Mouse (Mus musculus): ENCODE measurements at regions not wholly inside any gene's neighbourhood (a gene's known extent, or its start where the extent isn't known, plus 50 kb on each side); places are given as distances from the start of the nearest gene placed in this dataset.
A peak's percentile ranks its signal among the peaks of the same experiment; 100 is the strongest.

DNA sequence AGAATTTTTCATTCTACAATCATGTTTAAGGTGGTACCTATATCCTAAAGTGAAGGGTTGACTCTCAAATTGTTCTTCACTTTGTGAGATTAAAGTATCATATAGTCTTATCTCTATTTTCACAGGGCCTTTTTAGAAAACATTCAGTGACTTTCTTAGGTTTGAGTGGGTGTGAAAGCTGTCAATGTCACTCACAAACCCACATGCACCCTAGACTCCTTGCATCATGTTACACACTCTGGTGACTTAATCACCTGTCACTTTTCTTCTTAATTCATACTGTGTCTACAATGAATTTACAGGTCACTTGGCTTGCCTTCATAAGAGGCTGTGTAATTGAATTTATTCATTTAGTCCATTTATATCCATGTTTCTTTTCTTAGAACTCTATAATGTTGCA is 1026.8 kb upstream of the Alcam start:
- Histone ChIP-seq H3K36me3 (ENCODE audit: control insufficient read depth, insufficient read depth, low read length) (no peaks in the 10 kb centered on the region), H3K27me3 (replicated peaks; ENCODE audit: control insufficient read depth, insufficient read depth, low read length) (no peaks in the 10 kb centered on the region), H3K9me3 (replicated peaks; ENCODE audit: control insufficient read depth, low read length) (no peaks in the 10 kb centered on the region), H3K4me2 (ENCODE audit: low read length) (no peak overlapping the region), H3K4me3 (ENCODE audit: low read depth, low read length) (no peak overlapping the region), H3K27ac (ENCODE audit: low read depth, low read length) (no peak overlapping the region), H3K9ac (ENCODE audit: low read length) (no peak overlapping the region), H3K4me1 (ENCODE audit: control insufficient read depth, insufficient read depth, low read length) (no peaks in the 10 kb centered on the region)
- no peak for DNase-seq (ENCODE audit: low spot score)
- ATAC-seq = no peak

DNA sequence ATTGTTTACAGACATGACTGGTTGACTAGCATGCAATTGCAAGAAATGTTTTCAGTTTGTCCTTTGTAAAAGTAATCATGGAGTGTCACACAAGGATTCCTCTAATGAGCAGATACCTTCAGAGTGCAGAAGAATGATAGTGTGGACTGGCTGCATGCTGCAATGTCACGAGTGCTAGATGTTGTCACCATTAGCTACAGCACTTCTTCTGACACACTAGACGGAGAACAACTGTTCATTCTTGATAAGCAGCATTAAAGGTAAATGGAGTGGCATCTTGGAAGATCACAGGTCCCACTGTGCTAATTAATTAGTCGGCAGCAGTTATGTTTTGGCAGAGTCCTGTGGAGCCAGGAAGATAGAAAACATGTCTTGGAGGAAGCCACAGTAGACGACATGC is 985.6 kb upstream of the Alcam start:
- Histone ChIP-seq H3K4me2 (ENCODE audit: low read length) (no peak overlapping the region), H3K4me3 (ENCODE audit: low read depth, low read length) (no peak overlapping the region), H3K9me3 (replicated peaks; ENCODE audit: control insufficient read depth, low read length) (no peaks in the 10 kb centered on the region), H3K36me3 (ENCODE audit: control insufficient read depth, insufficient read depth, low read length) (no peaks in the 10 kb centered on the region), H3K27me3 (replicated peaks; ENCODE audit: control insufficient read depth, insufficient read depth, low read length) (no peaks in the 10 kb centered on the region), H3K27ac (ENCODE audit: low read depth, low read length) (no peak overlapping the region), H3K9ac (ENCODE audit: low read length) (no peak overlapping the region), H3K4me1 (ENCODE audit: control insufficient read depth, insufficient read depth, low read length) (no peaks in the 10 kb centered on the region)
- WGBS = 35% methylated on average over 4 of the region's 4 CpGs
- DNase-seq (ENCODE audit: low spot score) (peak; percentile 1), ATAC-seq (no peak)

DNA sequence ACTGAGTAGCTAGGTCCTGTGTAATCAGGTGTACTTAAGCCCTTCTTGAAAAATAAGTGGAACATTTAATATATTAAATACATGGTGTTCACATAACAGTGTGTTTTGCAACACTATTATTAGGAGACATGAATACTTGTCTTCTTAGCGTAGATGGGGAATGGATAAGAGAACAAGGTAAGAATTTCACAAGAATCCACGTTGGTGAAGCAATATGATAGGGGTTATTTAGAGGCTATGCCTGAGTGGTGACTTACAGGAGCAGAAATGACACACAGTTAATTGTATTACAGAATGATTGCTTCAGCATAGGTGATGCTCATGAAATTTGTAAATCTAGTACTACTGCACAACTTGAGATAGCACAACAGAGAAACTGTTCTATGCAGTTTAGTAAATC is 964.5 kb upstream of the Alcam start:
- Histone ChIP-seq H3K4me3 (ENCODE audit: low read depth, low read length) (no peak overlapping the region), H3K4me2 (ENCODE audit: low read length) (no peak overlapping the region), H3K9me3 (replicated peaks; ENCODE audit: control insufficient read depth, low read length) (no peaks in the 10 kb centered on the region), H3K9ac (ENCODE audit: low read length) (no peak overlapping the region), H3K4me1 (ENCODE audit: control insufficient read depth, insufficient read depth, low read length) (no peaks in the 10 kb centered on the region), H3K27me3 (replicated peaks; ENCODE audit: control insufficient read depth, insufficient read depth, low read length) (no peaks in the 10 kb centered on the region), H3K27ac (ENCODE audit: low read depth, low read length) (no peak overlapping the region), H3K36me3 (ENCODE audit: control insufficient read depth, insufficient read depth, low read length) (no peaks in the 10 kb centered on the region)
- DNase-seq (ENCODE audit: low spot score) (no peak), ATAC-seq (no peak)
- 76% methylated on average over 2 of the region's 2 CpGs for WGBS

DNA sequence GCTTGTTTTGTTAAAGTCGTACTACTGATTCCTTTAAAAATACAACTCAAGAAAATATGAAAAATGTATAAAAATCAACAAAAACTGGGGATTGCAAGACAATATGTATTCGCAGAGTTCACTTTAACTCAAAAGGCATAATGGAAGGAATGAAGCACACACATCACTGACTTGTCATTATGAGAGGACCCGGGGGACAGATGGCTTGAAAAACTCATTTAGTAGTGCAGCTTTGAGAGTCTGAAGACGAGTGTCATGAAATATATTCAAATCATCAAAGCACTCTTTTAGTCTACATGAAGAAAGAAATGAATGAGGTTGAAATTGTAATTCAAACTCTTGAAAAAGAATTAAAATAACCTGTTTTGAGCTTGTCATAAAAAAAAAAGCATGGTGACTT is 931.3 kb upstream of the Alcam start:
- no peak overlapping the region for H3K4me3 ChIP-seq (ENCODE audit: low read depth, low read length)
- H3K27me3 ChIP-seq (replicated peaks; ENCODE audit: control insufficient read depth, insufficient read depth, low read length) = no peaks in the 10 kb centered on the region
- no peaks in the 10 kb centered on the region for H3K36me3 ChIP-seq (ENCODE audit: control insufficient read depth, insufficient read depth, low read length)
- H3K27ac ChIP-seq (ENCODE audit: low read depth, low read length) = no peak overlapping the region
- H3K4me1 ChIP-seq (ENCODE audit: control insufficient read depth, insufficient read depth, low read length) = no peaks in the 10 kb centered on the region
- H3K4me2 ChIP-seq (ENCODE audit: low read length) = no peak overlapping the region
- no peak for ATAC-seq
- no peak overlapping the region for H3K9ac ChIP-seq (ENCODE audit: low read length)
- 81% methylated on average over 4 of the region's 4 CpGs for WGBS
- peak; percentile 34 for DNase-seq (ENCODE audit: low spot score)
- H3K9me3 ChIP-seq (replicated peaks; ENCODE audit: control insufficient read depth, low read length) = no peaks in the 10 kb centered on the region

DNA sequence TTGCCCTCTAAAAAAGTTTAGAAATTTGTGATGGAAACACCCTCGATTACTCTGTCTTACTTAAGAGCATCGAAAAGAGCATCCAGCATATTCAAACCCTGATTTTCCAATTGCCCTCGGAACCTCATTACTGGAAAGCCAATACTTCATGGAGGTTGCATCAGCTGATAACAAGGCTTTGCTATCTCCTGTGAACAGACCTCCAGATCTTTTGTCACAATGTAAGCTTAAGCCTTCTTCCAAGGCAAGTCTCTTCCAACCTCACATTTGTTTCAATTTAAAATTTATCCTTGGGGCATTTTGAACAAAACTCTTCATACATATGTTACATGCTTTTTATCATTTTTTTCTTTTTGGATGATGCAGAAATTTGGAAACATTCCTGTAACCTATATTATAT is 888.3 kb upstream of the Alcam start:
- H3K9ac ChIP-seq (ENCODE audit: low read length) = no peak overlapping the region
- no peaks in the 10 kb centered on the region for H3K4me1 ChIP-seq (ENCODE audit: control insufficient read depth, insufficient read depth, low read length)
- ATAC-seq (no peak), DNase-seq (ENCODE audit: low spot score) (no peak)
- H3K4me2 ChIP-seq (ENCODE audit: low read length) = no peak overlapping the region
- H3K36me3 ChIP-seq (ENCODE audit: control insufficient read depth, insufficient read depth, low read length) = no peaks in the 10 kb centered on the region
- no peak overlapping the region for H3K4me3 ChIP-seq (ENCODE audit: low read depth, low read length)
- H3K27me3 ChIP-seq (replicated peaks; ENCODE audit: control insufficient read depth, insufficient read depth, low read length) = no peaks in the 10 kb centered on the region
- WGBS = 89% methylated on average over 3 of the region's 3 CpGs
- H3K9me3 ChIP-seq (replicated peaks; ENCODE audit: control insufficient read depth, low read length) = no peaks in the 10 kb centered on the region
- no peak overlapping the region for H3K27ac ChIP-seq (ENCODE audit: low read depth, low read length)

DNA sequence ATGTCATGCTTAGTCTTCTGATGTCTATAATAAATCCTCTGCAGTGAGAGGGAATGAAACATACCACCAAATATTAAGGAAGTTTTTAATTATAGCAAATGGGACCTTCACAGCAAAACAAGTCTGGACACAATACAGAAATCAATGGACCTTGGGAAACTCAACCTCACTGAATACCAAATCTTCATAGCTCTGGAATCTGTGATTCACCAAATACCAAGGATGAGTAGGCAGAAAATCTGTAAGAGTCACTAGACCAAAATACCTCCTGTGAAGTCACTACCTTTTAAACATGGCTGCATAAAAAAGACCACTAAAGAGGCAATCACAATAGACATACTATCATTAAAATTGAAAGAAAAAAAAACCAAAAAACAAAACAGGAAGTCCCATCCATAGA is 872.5 kb upstream of the Alcam start:
- Histone ChIP-seq H3K36me3 (ENCODE audit: control insufficient read depth, insufficient read depth, low read length) (no peaks in the 10 kb centered on the region), H3K9me3 (replicated peaks; ENCODE audit: control insufficient read depth, low read length) (no peaks in the 10 kb centered on the region), H3K4me1 (ENCODE audit: control insufficient read depth, insufficient read depth, low read length) (no peaks in the 10 kb centered on the region), H3K4me3 (ENCODE audit: low read depth, low read length) (no peak overlapping the region), H3K27me3 (replicated peaks; ENCODE audit: control insufficient read depth, insufficient read depth, low read length) (no peaks in the 10 kb centered on the region), H3K9ac (ENCODE audit: low read length) (no peak overlapping the region), H3K27ac (ENCODE audit: low read depth, low read length) (no peak overlapping the region), H3K4me2 (ENCODE audit: low read length) (no peak overlapping the region)
- ATAC-seq = no peak
- DNase-seq (ENCODE audit: low spot score) = no peak

DNA sequence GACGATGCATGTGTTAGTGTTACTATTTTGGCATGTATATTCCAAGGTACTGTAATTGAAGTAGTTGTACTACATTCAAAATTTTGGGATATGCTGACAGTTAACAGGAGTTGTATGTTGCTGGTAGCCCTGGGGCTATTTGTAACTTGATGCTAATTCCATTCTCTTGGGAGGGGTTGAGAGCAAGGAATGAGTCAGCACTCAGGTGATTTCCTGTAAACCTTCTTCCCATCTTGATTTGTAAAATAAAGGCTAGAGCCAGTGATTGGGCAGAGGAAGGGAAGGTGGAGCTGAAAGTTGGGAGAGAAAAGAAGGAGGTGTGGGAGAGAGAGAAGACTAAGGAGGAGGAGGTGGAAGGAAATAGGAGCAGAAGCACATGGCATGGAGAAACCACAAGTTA is 838.2 kb upstream of the Alcam start:
- Histone ChIP-seq H3K4me3 (ENCODE audit: low read depth, low read length) (no peak overlapping the region), H3K4me1 (ENCODE audit: control insufficient read depth, insufficient read depth, low read length) (no peaks in the 10 kb centered on the region), H3K27ac (ENCODE audit: low read depth, low read length) (no peak overlapping the region), H3K27me3 (replicated peaks; ENCODE audit: control insufficient read depth, insufficient read depth, low read length) (no peaks in the 10 kb centered on the region), H3K4me2 (ENCODE audit: low read length) (no peak overlapping the region), H3K36me3 (ENCODE audit: control insufficient read depth, insufficient read depth, low read length) (no peaks in the 10 kb centered on the region), H3K9ac (ENCODE audit: low read length) (no peak overlapping the region), H3K9me3 (replicated peaks; ENCODE audit: control insufficient read depth, low read length) (no peaks in the 10 kb centered on the region)
- ATAC-seq (no peak), DNase-seq (ENCODE audit: low spot score) (no peak)
- WGBS = 89% methylated on average over 1 of the region's 1 CpGs

DNA sequence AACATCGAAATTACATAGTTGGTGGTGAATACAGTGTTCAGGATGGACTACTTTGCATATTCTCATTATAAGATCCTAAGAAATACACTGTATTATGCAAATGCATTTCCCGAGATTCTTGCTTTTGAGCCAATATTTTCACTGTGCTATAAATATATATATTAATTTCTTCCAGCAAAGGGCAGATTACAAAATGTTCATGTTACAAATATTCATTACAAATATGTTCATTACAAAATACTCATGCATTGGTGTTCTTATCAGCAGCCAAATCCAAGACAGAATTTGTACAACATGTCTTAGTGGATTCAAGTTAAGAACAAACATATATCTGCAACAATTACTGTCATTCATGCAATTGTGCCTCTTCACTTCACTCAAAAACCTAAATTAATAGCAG is 828.1 kb upstream of the Alcam start:
- no peaks in the 10 kb centered on the region for H3K36me3 ChIP-seq (ENCODE audit: control insufficient read depth, insufficient read depth, low read length)
- H3K9ac ChIP-seq (ENCODE audit: low read length) = no peak overlapping the region
- H3K9me3 ChIP-seq (replicated peaks; ENCODE audit: control insufficient read depth, low read length) = no peaks in the 10 kb centered on the region
- 84% methylated on average over 2 of the region's 2 CpGs for WGBS
- ATAC-seq (no peak), DNase-seq (ENCODE audit: low spot score) (no peak)
- no peaks in the 10 kb centered on the region for H3K4me1 ChIP-seq (ENCODE audit: control insufficient read depth, insufficient read depth, low read length)
- no peaks in the 10 kb centered on the region for H3K27me3 ChIP-seq (replicated peaks; ENCODE audit: control insufficient read depth, insufficient read depth, low read length)
- H3K27ac ChIP-seq (ENCODE audit: low read depth, low read length) = no peak overlapping the region
- H3K4me3 ChIP-seq (ENCODE audit: low read depth, low read length) = no peak overlapping the region
- H3K4me2 ChIP-seq (ENCODE audit: low read length) = no peak overlapping the region

DNA sequence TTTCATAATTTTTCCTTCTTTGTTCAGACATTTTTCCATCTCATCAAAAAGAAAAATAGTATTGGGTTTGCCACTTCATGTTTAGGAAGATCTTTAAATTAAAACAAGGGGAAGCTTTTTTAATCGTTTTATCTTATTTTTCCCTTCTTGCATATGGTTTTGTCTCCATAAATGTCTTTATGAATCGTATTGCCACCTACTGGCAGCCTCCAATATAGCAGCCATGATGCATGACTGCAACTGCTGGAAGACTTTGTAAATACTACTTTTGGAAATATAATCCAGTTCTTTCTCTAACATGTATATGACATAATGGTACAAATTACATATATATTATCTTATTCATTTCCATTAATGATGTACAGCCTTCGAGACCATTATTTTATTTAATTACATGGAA is 812.2 kb upstream of the Alcam start:
- 0 out of 2 replicates have a peak, but pooled peaks have one; percentile 26 for ATAC-seq
- Histone ChIP-seq H3K4me3 (ENCODE audit: low read depth, low read length) (no peak overlapping the region), H3K9ac (ENCODE audit: low read length) (no peak overlapping the region), H3K4me1 (ENCODE audit: control insufficient read depth, insufficient read depth, low read length) (no peaks in the 10 kb centered on the region), H3K27me3 (replicated peaks; ENCODE audit: control insufficient read depth, insufficient read depth, low read length) (no peaks in the 10 kb centered on the region), H3K27ac (ENCODE audit: low read depth, low read length) (no peak overlapping the region), H3K9me3 (replicated peaks; ENCODE audit: control insufficient read depth, low read length) (no peaks in the 10 kb centered on the region), H3K4me2 (ENCODE audit: low read length) (no peak overlapping the region), H3K36me3 (ENCODE audit: control insufficient read depth, insufficient read depth, low read length) (no peaks in the 10 kb centered on the region)
- 19% methylated on average over 3 of the region's 3 CpGs for WGBS
- peak; percentile 91 for DNase-seq (ENCODE audit: low spot score)

DNA sequence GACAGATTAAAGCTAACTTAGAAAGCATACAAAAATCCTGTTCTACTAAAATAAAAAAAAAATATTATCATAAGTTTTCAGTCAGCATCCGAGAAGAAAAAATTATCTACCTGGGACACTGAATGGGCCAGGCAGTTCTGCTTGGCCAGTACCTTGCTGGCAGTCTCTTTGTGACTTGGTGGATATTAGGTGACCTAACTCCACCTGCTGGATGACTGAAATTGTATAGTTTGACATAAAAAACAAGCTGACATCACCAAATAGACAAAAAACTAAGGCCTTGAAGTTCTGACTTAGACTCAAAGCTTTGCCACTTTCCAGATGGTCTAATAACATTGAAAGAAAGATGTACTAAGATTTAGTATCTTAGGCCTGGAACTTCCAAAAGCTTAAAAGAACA is 791.5 kb upstream of the Alcam start:
- no peaks in the 10 kb centered on the region for H3K4me1 ChIP-seq (ENCODE audit: control insufficient read depth, insufficient read depth, low read length)
- no peaks in the 10 kb centered on the region for H3K36me3 ChIP-seq (ENCODE audit: control insufficient read depth, insufficient read depth, low read length)
- H3K4me3 ChIP-seq (ENCODE audit: low read depth, low read length) = no peak overlapping the region
- ATAC-seq = no peak
- H3K27ac ChIP-seq (ENCODE audit: low read depth, low read length) = no peak overlapping the region
- H3K9ac ChIP-seq (ENCODE audit: low read length) = no peak overlapping the region
- 78% methylated on average over 1 of the region's 1 CpGs for WGBS
- H3K9me3 ChIP-seq (replicated peaks; ENCODE audit: control insufficient read depth, low read length) = no peaks in the 10 kb centered on the region
- no peak overlapping the region for H3K4me2 ChIP-seq (ENCODE audit: low read length)
- no peaks in the 10 kb centered on the region for H3K27me3 ChIP-seq (replicated peaks; ENCODE audit: control insufficient read depth, insufficient read depth, low read length)
- DNase-seq (ENCODE audit: low spot score) = no peak
